Mouse (Mus musculus) induced T-regulatory cell, adult 2 months (primary cell): Measurements from ENCODE around the gene Ifnar2.

ENCODE experiments used
- DNase-seq: peaks from one replicate; pipeline ENCODE4 v3.0.0-alpha.2; 2012; ENCODE audit warnings: low read depth

Ifnar2 gene

DNA sequence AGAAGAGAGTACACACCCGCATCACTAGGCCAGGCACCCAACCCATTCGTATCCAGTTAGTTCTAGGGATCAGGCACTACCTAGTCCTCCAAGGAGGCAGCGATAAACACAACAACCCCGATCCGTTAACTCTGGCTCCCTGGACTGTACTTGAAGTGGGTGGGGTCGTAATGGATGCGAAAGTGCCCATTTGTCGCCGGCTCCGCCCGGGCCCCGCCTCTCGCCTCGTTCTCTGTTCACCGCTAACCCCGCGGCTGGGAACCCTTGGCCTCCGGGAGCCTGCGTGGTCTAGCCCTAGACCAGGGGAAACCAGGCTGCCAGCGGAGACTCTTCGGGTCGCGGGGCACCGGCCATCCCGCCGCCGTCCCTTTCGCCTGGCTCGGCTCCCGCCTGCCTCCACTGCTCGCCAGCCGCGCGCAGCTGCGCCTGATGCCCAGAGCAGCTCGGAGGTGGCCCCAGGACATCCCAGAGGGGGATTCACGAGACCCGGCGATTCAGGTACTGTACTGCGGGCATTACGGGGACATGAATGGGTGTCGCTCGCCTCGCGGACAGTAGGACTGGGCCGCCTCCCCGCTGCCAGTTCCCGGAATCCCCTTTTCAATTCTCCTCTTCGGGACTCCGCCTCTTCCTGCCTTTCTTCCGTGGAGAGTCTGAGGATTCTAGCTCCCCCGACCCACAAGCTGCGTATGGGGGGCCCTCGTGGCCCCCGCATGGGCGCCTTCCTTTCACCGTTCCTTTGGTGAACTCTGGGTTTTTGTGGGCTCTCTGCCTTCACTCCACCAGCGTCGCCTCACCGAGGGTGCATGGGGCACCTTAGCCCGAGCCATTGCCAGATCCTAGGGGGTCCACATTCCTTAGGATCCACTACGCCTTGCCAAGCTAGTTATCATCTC, at the start of gene Ifnar2:
Ifnar2 (plus strand) TSS at position 207 of the 896 bp plus-strand sequence.
- DNase-seq: peak; percentile 79

- no peak for DNase-seq
Observed at GRCm38 (mm10) chr16:91327605-91328004, 45.0 kb upstream of the Ifnar2 start.

GRCm38 (mm10) chr16:91328922-91329321, 43.7 kb upstream of the Ifnar2 start:
- DNase-seq: no peak

GRCm38 (mm10) chr16:91330496-91330895, 42.1 kb upstream of the Ifnar2 start:
- no peak for DNase-seq

GRCm38 (mm10) chr16:91331153-91331552, 41.4 kb upstream of the Ifnar2 start:
- DNase-seq: no peak

DNA sequence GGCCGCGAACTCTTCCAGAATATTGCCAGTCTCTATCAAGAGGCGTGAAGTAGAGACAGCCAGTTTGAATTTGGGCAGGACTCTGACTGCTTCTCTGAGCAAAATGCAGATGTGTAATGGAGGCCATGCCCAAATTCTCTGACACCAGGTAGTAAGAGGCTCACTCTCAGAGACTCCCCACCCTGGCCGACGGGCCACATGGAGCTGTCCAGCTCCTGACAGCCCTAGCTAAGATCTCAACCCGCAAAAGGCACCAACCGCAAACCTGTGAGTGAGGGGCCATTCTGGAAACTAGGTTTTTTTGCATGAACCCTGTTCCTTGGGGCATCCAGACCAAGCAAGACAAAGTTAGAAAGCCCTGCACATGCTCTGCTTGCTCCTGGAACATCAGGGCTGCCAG, 39.7 kb upstream of the Ifnar2 start:
- DNase-seq: no peak

DNA sequence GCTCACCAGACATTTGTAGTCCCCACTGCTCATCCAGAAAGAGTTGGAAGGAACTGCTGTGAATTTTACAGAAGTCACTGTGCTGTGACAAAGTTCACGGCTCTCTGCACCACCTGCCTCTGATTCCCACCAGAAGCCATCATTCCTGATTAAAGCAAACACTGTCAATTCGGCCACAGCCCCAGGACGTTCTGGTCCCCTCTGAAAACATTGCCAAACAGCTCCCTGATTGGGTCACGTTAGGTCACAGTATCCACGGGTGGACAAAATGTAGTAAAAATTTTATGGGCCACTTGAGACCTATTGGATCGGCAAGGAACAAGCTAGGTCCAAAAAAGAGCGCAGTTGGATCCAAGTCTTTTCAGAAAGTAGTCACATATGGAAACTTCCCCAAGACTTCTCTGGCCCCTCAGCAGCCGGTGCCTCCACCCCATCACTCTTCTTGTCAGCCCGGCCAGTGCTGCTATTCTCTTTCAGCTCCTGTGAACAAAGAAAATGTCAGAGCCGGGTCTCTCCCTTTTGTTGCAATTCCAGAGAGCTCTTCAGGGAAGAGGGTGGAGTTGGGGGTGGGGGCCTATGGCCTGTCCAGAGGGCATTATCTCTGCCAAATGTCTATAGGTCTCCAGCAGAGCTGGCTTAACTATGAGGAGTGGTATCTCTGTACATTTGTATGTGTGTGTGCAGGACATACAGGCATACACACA, 38.2 kb upstream of the Ifnar2 start:
- DNase-seq: no peak

DNA sequence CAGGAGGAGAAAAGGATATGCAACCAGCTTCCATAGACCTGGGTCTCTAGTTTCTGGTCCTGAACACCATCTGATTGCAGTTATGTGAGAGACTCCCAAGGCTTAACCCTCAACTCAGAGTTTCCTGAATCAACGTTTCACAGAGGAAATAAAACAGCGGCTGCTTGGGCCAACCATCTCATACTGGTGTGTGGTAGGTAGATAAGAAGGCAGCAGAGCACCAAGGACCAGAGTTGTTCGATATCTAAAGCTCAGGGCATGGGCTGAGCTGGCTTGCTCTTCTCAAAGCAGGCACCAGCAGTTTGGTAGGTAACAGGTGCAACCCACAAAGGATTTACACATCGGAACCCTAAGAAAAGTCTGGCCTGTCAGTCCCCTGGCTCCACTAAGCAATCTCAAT, 35.8 kb upstream of the Ifnar2 start:
- DNase-seq: no peak

GRCm38 (mm10) chr16:91337480-91337879, 35.1 kb upstream of the Ifnar2 start:
- DNase-seq: no peak

DNA sequence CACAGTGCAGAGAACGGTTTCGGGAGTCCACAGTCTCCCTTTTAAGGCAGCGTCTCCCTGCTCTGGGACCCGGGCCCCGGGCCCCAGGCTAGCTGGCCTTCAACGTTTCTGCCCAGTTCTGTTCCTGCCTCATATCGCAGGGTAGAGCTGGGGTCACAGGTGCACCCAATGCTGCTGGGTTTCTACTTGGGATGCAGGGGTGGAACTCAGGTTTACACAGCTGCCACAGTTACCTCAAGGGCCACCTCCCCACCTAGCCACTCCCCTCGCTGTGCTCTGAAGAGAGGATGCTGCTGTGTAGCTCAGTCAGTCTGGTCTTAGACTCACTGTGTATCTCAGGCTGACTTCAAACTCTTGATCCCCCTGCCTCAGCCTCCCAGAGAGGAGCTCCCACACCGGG, 26.1 kb upstream of the Ifnar2 start:
- no peak for DNase-seq

- DNase-seq: no peak
Observed at GRCm38 (mm10) chr16:91347491-91348263, 24.9 kb upstream of the Ifnar2 start.

GRCm38 (mm10) chr16:91348264-91348565, 24.4 kb upstream of the Ifnar2 start:
- no peak for DNase-seq

DNA sequence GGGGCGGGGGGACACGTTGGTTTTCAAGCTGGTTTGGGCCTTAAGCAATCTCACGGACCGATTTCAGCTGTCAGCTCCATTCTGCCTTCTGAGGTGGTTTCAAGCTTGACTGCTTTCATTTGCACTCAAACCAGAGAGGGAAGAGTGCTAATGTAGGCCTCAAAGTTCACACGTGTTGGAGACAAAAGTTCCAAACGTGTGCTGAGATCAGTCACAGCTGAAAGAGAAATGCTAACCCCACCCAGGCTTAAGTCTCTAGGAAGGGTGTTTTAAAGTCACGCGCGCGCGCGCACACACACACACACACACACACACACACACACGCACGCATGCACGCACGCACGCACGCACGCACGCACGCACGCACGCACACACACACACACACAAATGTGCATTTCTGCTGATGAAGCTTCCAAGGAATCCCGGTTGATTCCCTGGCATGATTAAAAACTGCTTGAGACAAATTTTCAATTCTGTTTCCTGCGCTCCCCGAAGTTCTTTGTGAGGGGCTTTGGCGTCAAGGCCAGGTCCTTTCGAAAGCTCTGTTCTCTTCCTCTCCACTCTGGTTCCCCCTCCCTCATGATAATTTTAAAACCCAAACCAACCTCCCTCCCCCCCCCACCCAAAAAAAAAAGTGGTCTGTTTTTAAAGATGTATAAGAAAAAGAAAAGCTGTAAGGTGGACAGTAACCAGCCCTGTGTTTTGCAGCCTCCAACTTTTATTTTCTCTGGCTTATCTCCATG, 23.8 kb upstream of the Ifnar2 start:
- DNase-seq: no peak

GRCm38 (mm10) chr16:91352084-91352562, 20.5 kb upstream of the Ifnar2 start:
- DNase-seq: peak; percentile 86

DNA sequence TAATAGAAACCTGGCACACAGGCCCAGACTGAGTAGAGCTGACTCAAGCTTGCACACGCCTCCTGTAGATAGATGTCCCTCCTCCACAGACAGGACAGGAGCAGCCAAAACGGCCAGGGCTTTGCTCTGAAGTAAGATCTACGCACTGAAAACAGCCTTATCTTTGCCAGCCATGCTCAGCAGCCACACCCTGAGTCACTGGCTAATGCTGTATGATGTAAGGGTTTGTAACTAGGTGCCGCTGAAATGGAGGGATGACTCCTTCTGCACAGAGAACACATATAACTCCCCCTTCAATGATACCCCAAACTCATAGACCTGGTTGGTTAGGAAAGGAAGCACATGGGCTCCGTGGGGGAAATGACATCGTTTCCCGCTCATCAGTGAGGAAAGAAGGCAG, 19.8 kb upstream of the Ifnar2 start:
- no peak for DNase-seq

GRCm38 (mm10) chr16:91353177-91353576, 19.4 kb upstream of the Ifnar2 start:
- no peak for DNase-seq

- DNase-seq: no peak
Observed at GRCm38 (mm10) chr16:91353638-91354037, 18.9 kb upstream of the Ifnar2 start.

DNA sequence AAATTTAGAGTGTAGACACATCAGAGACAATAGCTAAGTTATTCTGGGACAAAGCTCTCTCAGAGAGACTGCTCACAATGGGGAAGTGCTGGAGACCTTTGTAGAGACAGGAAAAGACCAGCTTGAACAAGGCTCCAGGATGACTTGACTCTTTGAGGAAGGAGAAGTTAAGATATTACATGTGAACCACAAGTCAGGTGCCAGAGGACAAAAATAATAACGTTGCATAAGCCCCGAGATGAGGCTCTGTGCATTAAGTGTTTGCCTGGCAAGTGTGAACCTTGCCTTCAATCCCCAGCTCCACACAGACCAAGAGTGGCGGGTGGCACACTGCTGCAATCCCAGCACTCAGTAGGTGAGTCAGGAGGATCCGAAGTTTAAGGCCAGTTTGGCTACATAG, 18.0 kb upstream of the Ifnar2 start:
- DNase-seq: no peak

- peak; percentile 41 for DNase-seq
Observed at GRCm38 (mm10) chr16:91355160-91355559, 17.4 kb upstream of the Ifnar2 start.

DNA sequence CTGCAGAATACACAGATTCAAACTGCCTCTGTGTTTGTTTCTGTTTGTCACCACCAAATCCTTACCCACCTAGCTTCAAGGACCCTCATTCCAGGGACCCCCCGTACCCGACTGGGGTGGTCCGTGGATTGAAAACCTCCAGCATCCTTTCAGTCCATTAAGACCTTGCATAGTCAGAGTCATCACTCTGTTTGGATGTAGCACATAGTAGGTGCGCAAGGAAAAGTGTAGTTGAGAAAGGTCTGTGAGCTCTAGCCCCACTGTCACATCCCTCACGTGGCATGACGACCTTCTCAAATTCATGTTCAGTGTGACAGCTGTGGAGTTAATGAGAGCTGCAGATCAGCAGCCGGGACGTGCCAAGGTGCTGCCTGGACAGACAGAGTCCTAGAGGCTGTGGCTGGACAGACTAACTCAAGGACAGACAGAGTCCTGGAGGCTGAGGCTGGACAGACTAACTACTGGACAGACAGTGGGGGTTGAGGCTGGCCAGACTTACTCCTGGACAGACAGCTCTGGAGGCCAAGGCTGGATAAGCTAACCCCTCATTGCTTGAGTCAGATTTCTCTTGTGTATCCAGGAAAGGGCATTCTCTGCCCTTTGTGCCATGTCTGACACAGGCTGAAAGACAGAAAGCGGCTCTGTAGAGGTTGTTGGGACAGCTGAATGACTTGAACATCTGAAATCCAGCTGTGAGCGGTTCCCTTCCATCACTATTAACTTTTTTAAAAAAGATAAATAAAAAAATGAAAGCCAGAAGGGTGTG, 15.6 kb upstream of the Ifnar2 start:
- no peak for DNase-seq

- no peak for DNase-seq
Observed at GRCm38 (mm10) chr16:91357526-91357900, 15.1 kb upstream of the Ifnar2 start.
